Mouse (Mus musculus) lung, adult 2 months (tissue): ENCODE results near the gene Rab3b. TPM values are rescaled to one million over a fixed set of nuclear protein-coding genes. Genes with fewer than 3 reads are reported as not detected.

Experiments
- DNase-seq: peaks from one replicate; pipeline ENCODE4 v3.0.0; 2022
- H3K4me1 ChIP-seq: fragments of 200-500 bp; 2 replicates; pipeline ENCODE4 v1.6.1; 2011; ENCODE audit warnings: low read length; ENCODE audit not compliant: control insufficient read depth, insufficient read depth
- H3K4me3 ChIP-seq: fragments of 200-500 bp; replicated peaks from 2 replicates; pipeline ENCODE3; 2011; ENCODE audit warnings: low read depth, mild to moderate bottlenecking, control low read depth, low read length; ENCODE audit errors: extremely low read depth
- CTCF ChIP-seq: fragments of 200-500 bp; IDR thresholded peaks from 2 replicates; pipeline ENCODE4 v1.5.1; 2011; ENCODE audit warnings: mild to moderate bottlenecking, low read length, control low read depth; ENCODE audit not compliant: insufficient read depth
- POLR2A ChIP-seq: fragments of 200-500 bp; IDR thresholded peaks from 2 replicates; pipeline ENCODE4 v1.6.1; 2011; ENCODE audit warnings: low read depth, mild to moderate bottlenecking, control low read depth, low read length, borderline replicate concordance; ENCODE audit errors: extremely low read depth
- WGBS: fragments of 180-500 bp; shearing (Covaris S2); methylation state at CpG from one replicate; pipeline ENCODE4 v1.1.7; 2018; 5-methylcytosine and 5-hydroxymethylcytosine counted together
- polyA plus RNA-seq: library from polyadenylated mRNA; depleted of rRNA; stranded (reverse); fragments of >200 nt; gene quantifications from 2 replicates; pipeline ENCODE4 v1.2.3, GENCODE M21; 2012

Rab3b gene
- polyA plus RNA-seq, 1 experiment = 2.3 TPM

DNA sequence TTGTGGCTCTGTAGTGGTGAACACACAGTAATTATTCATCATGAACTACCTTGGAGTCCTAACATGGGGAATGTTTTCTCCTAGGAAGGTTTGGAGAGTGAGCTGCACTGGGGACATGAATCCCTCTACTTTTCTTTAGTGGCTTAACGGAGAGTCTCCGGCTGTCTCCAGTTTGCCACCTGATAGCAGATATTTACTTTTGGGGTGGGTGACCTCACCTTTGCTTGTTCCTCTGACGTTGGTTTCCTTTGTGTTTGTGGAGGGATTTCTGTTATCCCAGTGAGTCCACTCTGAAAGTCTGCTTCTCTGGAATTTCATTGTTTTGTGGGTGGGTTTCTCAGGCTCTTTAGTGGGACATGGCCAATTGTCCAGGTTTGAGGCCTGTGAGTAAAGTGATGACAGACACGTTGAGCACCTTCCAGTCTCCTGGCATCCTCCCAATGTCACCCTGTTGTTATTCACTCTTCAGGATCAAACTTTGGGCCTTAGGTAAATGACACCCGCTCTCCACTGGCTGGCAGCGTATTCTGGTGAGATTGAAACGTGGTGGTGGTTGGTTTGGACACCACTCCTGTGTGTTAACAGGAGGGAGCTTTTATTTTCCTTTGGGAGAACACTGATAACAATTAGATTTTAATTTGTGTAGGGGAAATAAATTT, 36.8 kb upstream of the Rab3b start:
- no peak overlapping the region for H3K4me3 ChIP-seq
- 0 out of 2 replicates have a peak, but pooled peaks cover 3% of the 10 kb centered on the region for H3K4me1 ChIP-seq
- TF ChIP-seq CTCF = no peak
- no peak for TF ChIP-seq POLR2A
- no peak for DNase-seq
- WGBS = 61% methylated on average over 7 of the region's 7 CpGs

DNA sequence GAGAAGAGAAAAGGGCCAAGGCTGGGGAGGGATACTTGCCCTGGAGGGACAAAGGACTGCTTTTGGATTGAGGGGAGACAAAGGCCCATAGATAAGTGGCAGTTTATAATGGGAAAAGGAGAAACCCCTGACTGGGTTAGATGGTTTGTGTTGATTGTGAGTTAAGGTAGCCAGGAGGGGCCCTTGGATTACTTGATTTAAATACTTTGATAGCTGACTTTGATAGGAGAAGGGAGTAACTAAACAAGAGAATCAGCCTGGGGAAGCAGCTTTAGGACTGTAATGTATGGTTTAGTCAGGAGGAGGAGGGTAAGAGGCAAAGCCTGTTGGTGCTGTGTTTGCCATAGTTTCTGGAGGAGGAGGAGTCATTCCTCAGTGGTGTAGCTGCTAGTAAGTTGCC, 35.5 kb upstream of the Rab3b start:
- DNase-seq = no peak
- Histone ChIP-seq H3K4me3 (no peak overlapping the region), H3K4me1 (0 out of 2 replicates have a peak, but pooled peaks cover 2% of the 10 kb centered on the region)
- TF ChIP-seq CTCF (no peak), POLR2A (no peak)

DNA sequence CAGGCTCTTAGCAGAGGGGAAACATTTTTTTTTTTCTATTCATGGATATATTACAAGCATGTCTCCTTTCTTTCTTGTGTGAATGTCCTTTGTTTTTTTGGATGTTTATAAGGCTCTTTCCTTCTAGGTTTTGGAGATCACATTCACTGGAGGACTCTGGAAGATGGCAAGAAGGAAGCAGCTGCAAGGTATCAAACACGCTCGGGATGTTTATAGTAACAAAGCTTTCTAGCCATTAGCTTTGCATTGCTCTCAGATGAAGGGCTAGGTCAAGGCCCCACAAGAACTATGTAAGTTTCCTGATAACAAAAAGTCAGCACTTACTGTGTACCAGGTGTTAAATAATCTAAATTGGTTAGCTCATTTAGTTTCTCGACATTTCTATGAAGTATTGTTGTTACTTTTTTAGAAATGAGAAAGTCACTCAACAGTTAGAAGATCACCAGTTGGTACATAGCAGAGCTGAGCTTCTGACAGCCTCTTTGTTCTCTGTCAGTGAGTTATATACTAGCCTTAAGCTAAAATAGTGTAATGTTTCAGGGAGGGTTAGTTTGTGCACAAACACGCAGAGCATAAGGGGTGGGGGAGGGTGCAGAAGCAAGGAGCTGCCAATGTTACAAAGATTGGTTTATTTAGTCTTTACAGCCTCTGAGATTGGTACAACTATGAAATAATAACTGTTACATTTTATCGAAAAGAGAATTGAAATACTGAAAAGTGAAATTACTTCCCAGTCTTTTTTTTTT, 32.9 kb upstream of the Rab3b start:
- no peak for DNase-seq
- TF ChIP-seq CTCF (no peak), POLR2A (no peak)

DNA sequence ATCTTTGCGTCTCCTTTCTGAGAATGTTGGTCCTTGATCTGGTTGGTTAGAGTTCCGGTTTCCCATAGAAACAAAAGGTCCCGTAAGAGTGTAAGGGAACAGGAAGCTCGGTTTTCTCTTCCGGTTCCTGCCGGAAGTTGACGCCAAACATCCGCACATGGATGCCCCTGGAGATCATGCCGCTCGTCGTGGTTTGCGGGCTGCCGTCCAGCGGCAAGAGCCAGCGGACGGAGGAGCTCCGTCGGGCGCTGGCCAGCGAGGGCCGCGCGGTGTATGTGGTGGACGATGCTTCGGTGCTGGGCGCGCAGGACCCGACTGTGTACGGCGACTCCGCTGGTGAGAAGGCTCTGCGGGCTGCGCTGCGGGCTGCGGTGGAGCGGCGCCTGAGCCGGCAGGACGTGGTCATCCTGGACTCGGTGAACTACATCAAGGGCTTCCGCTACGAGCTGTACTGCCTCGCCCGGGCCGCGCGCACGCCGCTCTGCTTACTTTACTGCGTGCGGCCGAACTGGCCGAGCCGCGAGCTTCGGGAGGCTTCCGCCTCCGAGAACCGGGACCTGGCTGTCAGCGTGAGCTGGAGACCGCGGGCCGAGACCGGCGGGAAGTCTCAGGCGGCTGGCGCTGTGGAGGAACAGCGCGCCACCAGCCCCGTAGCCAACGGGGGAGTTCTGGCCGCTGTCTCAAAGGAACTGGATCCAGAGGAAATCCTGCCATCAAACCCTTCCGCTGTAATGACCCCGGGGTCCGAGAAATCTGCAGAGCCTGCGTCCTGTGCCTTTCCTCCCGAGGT, 31.0 kb upstream of the Rab3b start, which contains the start of gene Kti12:
Gene Kti12 (plus strand): TSS at position 71 of the 790 bp plus-strand sequence.
- peak; percentile 76 for DNase-seq
- under 1% methylated on average over 77 of the region's 77 CpGs for WGBS
- TF ChIP-seq POLR2A = peak; percentile 60; the same call in 1 of the 2 replicates
- TF ChIP-seq CTCF = no peak
- Histone ChIP-seq H3K4me3 (peak within 1 kb of the TSS; percentile 91), H3K4me1 (peaks cover 8% of the 10 kb centered on the region)

More for the DNA sequence above, 32.9 kb upstream of the Rab3b start:
- WGBS = 46% methylated on average over 5 of the region's 5 CpGs
- Histone ChIP-seq H3K4me1 (peaks cover 8% of the 10 kb centered on the region), H3K4me3 (no peak overlapping the region)

DNA sequence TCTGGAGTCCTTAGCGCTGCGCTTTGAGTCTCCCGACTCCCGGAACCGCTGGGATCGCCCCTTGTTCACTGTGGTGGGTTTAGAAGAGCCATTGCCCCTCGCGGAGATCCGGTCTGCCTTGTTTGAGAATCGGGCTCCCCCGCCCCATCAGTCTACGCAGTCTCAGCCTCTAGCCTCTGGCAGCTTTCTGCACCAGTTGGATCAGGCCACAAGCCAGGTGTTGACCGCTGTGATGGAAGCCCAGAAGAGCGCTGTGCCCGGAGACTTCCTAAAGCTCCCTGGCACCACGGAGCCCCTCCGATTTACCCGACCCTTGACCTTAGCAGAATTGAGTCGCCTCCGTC, 30.4 kb upstream of the Rab3b start, which contains the start of gene A730015C16Rik:
Gene A730015C16Rik (minus strand): TSS at position 115 of the 344 bp plus-strand sequence.
- DNase-seq = peak; percentile 19
- WGBS = 3% methylated on average over 20 of the region's 20 CpGs
- TF ChIP-seq CTCF = no peak
- no peak for TF ChIP-seq POLR2A
- Histone ChIP-seq H3K4me1 (peaks cover 8% of the 10 kb centered on the region), H3K4me3 (peak within 1 kb of the TSS; percentile 91)

DNA sequence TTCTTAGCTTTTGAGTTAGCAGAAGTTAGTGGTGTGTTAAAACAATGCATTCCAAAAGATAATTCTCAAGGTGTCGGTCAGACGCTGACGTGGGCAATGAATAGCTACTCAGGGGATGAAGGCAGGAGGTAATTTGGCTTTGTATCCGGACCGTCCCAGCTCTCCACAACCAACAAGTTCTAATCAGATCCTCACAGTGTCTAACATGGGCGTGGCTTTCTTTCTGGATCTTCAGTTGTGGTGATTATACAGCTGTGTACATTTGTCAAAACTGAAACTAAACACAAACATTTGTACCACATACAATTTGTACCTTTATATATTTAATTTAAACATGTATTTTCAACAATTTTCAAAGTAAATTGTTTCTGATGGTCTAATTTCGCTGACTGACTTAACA, 12.1 kb upstream of the Rab3b start:
- no peaks in the 10 kb centered on the region for H3K4me1 ChIP-seq
- DNase-seq = no peak
- TF ChIP-seq POLR2A (no peak), CTCF (no peak)
- 82% methylated on average over 7 of the region's 7 CpGs for WGBS
- H3K4me3 ChIP-seq = no peak overlapping the region

DNA sequence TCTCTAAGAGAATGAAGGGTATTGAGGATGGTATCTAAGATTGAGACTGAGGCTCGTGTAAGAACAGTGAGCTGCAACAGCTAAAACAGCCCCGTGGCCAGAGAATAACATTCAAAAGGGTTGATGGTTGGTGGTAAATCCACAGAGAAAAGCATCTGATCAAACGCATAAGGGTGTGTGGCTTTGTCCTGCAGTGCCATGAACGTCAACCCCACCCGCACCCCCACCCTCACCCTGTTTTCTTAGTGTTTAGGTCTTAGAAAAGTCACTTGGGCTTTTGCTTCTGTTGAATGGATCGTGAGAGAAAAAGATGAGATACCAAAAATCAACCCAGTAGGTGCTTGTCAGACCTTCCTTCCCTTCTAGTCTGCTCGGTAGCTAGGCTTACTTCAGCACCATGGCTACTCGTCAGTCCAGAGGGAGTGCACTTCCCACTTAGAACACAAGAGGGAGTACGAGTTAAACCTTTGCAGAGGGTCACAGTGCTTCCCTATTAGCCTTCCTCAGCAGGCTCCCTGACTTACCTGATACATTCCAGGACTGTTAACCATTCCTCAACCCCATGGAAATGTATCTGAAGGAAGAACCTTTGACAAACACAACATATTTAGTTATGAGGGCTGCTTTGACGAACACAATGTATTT, 9.0 kb upstream of the Rab3b start:
- no peak for TF ChIP-seq POLR2A
- TF ChIP-seq CTCF = peak; percentile 80
- no peaks in the 10 kb centered on the region for H3K4me1 ChIP-seq
- 39% methylated on average over 10 of the region's 10 CpGs for WGBS
- H3K4me3 ChIP-seq = no peak overlapping the region
- DNase-seq = peak; percentile 55

DNA sequence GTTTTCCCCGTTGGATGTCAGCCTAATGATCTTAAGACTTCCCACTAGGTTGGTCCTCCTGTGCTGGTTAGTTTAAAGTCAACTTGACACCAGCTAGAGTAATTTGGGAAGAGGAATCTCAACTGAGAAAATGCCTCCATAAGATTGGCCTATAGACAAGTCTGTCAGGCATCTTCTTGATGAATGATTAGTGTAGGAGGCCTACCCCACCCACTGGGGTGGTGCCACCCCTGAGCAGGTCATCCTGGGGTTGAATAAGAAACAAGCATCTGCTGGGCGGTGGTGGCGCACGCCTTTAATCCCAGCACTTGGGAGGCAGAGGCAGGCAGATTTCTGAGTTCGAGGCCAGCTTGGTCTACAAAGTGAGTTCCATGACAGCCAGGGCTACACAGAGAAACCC, 5.1 kb upstream of the Rab3b start:
- DNase-seq = no peak
- no peaks in the 10 kb centered on the region for H3K4me1 ChIP-seq
- no peak overlapping the region for H3K4me3 ChIP-seq
- TF ChIP-seq POLR2A (no peak), CTCF (no peak)
- 94% methylated on average over 5 of the region's 5 CpGs for WGBS

DNA sequence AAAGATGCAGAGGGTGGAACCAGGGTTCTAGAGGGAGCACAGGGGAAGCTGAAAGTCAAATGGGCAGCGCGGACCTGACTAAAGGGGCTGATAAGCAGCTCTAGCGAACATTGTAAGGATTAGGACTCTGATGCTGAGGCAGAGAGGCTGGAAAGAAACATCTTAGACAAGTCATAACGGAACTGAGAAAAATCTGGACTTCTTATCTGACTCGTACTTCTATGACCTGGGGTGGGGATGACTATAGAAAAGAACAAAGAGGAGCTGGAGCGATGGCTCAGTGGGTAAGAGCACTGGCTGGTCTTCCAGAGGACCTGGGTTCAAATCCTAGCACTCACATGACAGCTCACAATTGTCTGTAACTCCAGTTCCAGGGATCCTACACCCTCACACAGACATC, 962 bp upstream of the Rab3b start:
- Histone ChIP-seq H3K4me1 (peaks cover 3% of the 10 kb centered on the region; the same call in 1 of the 2 replicates), H3K4me3 (no peak overlapping the region)
- 78% methylated on average over 6 of the region's 6 CpGs for WGBS
- TF ChIP-seq CTCF (no peak), POLR2A (no peak)
- DNase-seq = no peak
